Mouse (Mus musculus): ENCODE results near the gene Pou2f2. TPM values are rescaled to one million over a fixed set of nuclear protein-coding genes. Genes with fewer than 3 reads are reported as not detected.
A peak's percentile ranks its signal among the peaks of the same experiment; 100 is the strongest.

The Pou2f2 gene
- total and polyA plus RNA-seq, 2 experiments from 2014 or later, result 3.9 to 20.2 TPM

GRCm38 (mm10) chr7:25133092-25134049 lies 46.2 kb downstream of the Pou2f2 start:
- H3K27ac ChIP-seq, result no peak overlapping the region; the same call in 1 of the 2 replicates
- H3K27me3 ChIP-seq (ENCODE audit: insufficient read depth, low read length), result peaks cover 6% of the 10 kb centered on the region; the same call in 1 of the 2 replicates
- TF ChIP-seq CTCF (IDR thresholded peaks at IDR 0.05; ENCODE audit: low read depth), result peak; percentile 84
- H3K9ac ChIP-seq (replicated peaks; ENCODE audit: low read length), result no peak overlapping the region; the same call in 1 of the 2 replicates
- WGBS, result 6% methylated on average over 37 of the region's 38 CpGs
- ATAC-seq (peak; percentile 76), DNase-seq (ENCODE audit: low spot score) (peak; percentile 92)
- H3K4me3 ChIP-seq (ENCODE audit: low read length), result peak overlapping the region; percentile 31
- peak overlapping the region; percentile 58 for H3K4me2 ChIP-seq (ENCODE audit: low read depth, low read length)
- no peaks in the 10 kb centered on the region for H3K36me3 ChIP-seq (ENCODE audit: insufficient read depth, low read length)
- no peaks in the 10 kb centered on the region for H3K9me3 ChIP-seq (ENCODE audit: low read length)
- H3K4me1 ChIP-seq (ENCODE audit: insufficient read depth, low read length), result 0 out of 2 replicates have a peak, but pooled peaks cover 5% of the 10 kb centered on the region

- Histone ChIP-seq H3K4me1 (ENCODE audit: insufficient read depth, low read length) (0 out of 2 replicates have a peak, but pooled peaks cover 5% of the 10 kb centered on the region), H3K27ac (no peak overlapping the region), H3K4me2 (ENCODE audit: low read depth, low read length) (peak overlapping the region; percentile 58), H3K27me3 (ENCODE audit: insufficient read depth, low read length) (peaks cover 6% of the 10 kb centered on the region; the same call in 1 of the 2 replicates), H3K9ac (replicated peaks; ENCODE audit: low read length) (no peak overlapping the region), H3K4me3 (ENCODE audit: low read length) (no peak overlapping the region), H3K9me3 (ENCODE audit: low read length) (no peaks in the 10 kb centered on the region), H3K36me3 (ENCODE audit: insufficient read depth, low read length) (no peaks in the 10 kb centered on the region)
- no peak for TF ChIP-seq CTCF (IDR thresholded peaks at IDR 0.05; ENCODE audit: low read depth)
- DNase-seq (ENCODE audit: low spot score), result no peak
- ATAC-seq, result peak; percentile 5; the same call in 1 of the 2 replicates
- WGBS, result 13% methylated on average over 25 of the region's 25 CpGs
Measured at GRCm38 (mm10) chr7:25132318-25132960, 47.1 kb downstream of the Pou2f2 start.

GRCm38 (mm10) chr7:25131247-25131646 lies 48.3 kb downstream of the Pou2f2 start:
- no peak overlapping the region for H3K4me3 ChIP-seq (ENCODE audit: low read length)
- peaks cover 6% of the 10 kb centered on the region; the same call in 1 of the 2 replicates for H3K27me3 ChIP-seq (ENCODE audit: insufficient read depth, low read length)
- no peak overlapping the region for H3K4me2 ChIP-seq (ENCODE audit: low read depth, low read length)
- no peak overlapping the region for H3K27ac ChIP-seq
- H3K9ac ChIP-seq (replicated peaks; ENCODE audit: low read length), result no peak overlapping the region
- DNase-seq (ENCODE audit: low spot score) (no peak), ATAC-seq (no peak)
- 0 out of 2 replicates have a peak, but pooled peaks cover 5% of the 10 kb centered on the region for H3K4me1 ChIP-seq (ENCODE audit: insufficient read depth, low read length)
- H3K9me3 ChIP-seq (ENCODE audit: low read length), result no peaks in the 10 kb centered on the region
- H3K36me3 ChIP-seq (ENCODE audit: insufficient read depth, low read length), result no peaks in the 10 kb centered on the region
- no peak for TF ChIP-seq CTCF (IDR thresholded peaks at IDR 0.05; ENCODE audit: low read depth)
- WGBS, result 89% methylated on average over 11 of the region's 11 CpGs

- Histone ChIP-seq H3K9ac (replicated peaks; ENCODE audit: low read length) (no peak overlapping the region), H3K27me3 (ENCODE audit: insufficient read depth, low read length) (peaks cover 6% of the 10 kb centered on the region; the same call in 1 of the 2 replicates), H3K4me1 (ENCODE audit: insufficient read depth, low read length) (0 out of 2 replicates have a peak, but pooled peaks cover 5% of the 10 kb centered on the region), H3K9me3 (ENCODE audit: low read length) (no peaks in the 10 kb centered on the region), H3K27ac (no peak overlapping the region), H3K4me2 (ENCODE audit: low read depth, low read length) (no peak overlapping the region), H3K36me3 (ENCODE audit: insufficient read depth, low read length) (no peaks in the 10 kb centered on the region), H3K4me3 (ENCODE audit: low read length) (no peak overlapping the region)
- TF ChIP-seq CTCF (IDR thresholded peaks at IDR 0.05; ENCODE audit: low read depth), result no peak
- DNase-seq (ENCODE audit: low spot score), result no peak
- ATAC-seq, result no peak
- WGBS, result 76% methylated on average over 11 of the region's 11 CpGs
Measured at GRCm38 (mm10) chr7:25130565-25130964, 49.0 kb downstream of the Pou2f2 start.

- Histone ChIP-seq H3K4me1 (ENCODE audit: insufficient read depth, low read length) (0 out of 2 replicates have a peak, but pooled peaks cover 5% of the 10 kb centered on the region), H3K4me3 (ENCODE audit: low read length) (no peak overlapping the region), H3K36me3 (ENCODE audit: insufficient read depth, low read length) (no peaks in the 10 kb centered on the region), H3K9ac (replicated peaks; ENCODE audit: low read length) (no peak overlapping the region), H3K4me2 (ENCODE audit: low read depth, low read length) (no peak overlapping the region), H3K27ac (no peak overlapping the region), H3K27me3 (ENCODE audit: insufficient read depth, low read length) (peaks cover 6% of the 10 kb centered on the region; the same call in 1 of the 2 replicates), H3K9me3 (ENCODE audit: low read length) (no peaks in the 10 kb centered on the region)
- no peak for DNase-seq (ENCODE audit: low spot score)
- ATAC-seq, result no peak
- TF ChIP-seq CTCF (IDR thresholded peaks at IDR 0.05; ENCODE audit: low read depth), result no peak
- 65% methylated on average over 13 of the region's 13 CpGs for WGBS
Measured at GRCm38 (mm10) chr7:25129390-25129979, 50.0 kb downstream of the Pou2f2 start.

- H3K9ac ChIP-seq (replicated peaks; ENCODE audit: low read length), result no peak overlapping the region
- 67% methylated on average over 9 of the region's 9 CpGs for WGBS
- no peaks in the 10 kb centered on the region for H3K36me3 ChIP-seq (ENCODE audit: insufficient read depth, low read length)
- H3K4me1 ChIP-seq (ENCODE audit: insufficient read depth, low read length), result no peaks in the 10 kb centered on the region
- H3K27ac ChIP-seq, result no peak overlapping the region
- peaks cover 6% of the 10 kb centered on the region; the same call in 1 of the 2 replicates for H3K27me3 ChIP-seq (ENCODE audit: insufficient read depth, low read length)
- no peak overlapping the region for H3K4me2 ChIP-seq (ENCODE audit: low read depth, low read length)
- TF ChIP-seq CTCF (IDR thresholded peaks at IDR 0.05; ENCODE audit: low read depth), result no peak
- ATAC-seq, result no peak
- no peak overlapping the region for H3K4me3 ChIP-seq (ENCODE audit: low read length)
- DNase-seq (ENCODE audit: low spot score), result no peak
- no peaks in the 10 kb centered on the region for H3K9me3 ChIP-seq (ENCODE audit: low read length)
Measured at GRCm38 (mm10) chr7:25127971-25128370, 51.6 kb downstream of the Pou2f2 start.
